Mouse (Mus musculus) Muller cell, postnatal 12 days (primary cell): ENCODE results near the gene Gpld1.

Experiments used
- DNase-seq: peaks from one replicate; pipeline ENCODE4 v3.0.0-alpha.2; 2015; ENCODE audit errors: inconsistent ontology term

Gene Gpld1

GRCm38 (mm10) chr13:25020540-25020892 lies 77.6 kb downstream of the Gpld1 start:
- DNase-seq: no peak

- DNase-seq: no peak
These were observed 79.4 kb downstream of the Gpld1 start for GRCm38 (mm10) chr13:25022386-25022785.

- DNase-seq: no peak
These were observed 80.2 kb downstream of the Gpld1 start for GRCm38 (mm10) chr13:25023129-25023528.

- DNase-seq: peak; percentile 39
These were observed 81.7 kb downstream of the Gpld1 start for GRCm38 (mm10) chr13:25024655-25025054.

- DNase-seq: no peak
These were observed 83.6 kb downstream of the Gpld1 start for GRCm38 (mm10) chr13:25026409-25027113.

- DNase-seq: no peak
These were observed 84.1 kb downstream of the Gpld1 start for GRCm38 (mm10) chr13:25027114-25027425.

- no peak for DNase-seq
These were observed 96.5 kb downstream of the Gpld1 start for GRCm38 (mm10) chr13:25039488-25039887.
